Mouse (Mus musculus): ENCODE results near the gene Eif4h.

The Eif4h gene

DNA sequence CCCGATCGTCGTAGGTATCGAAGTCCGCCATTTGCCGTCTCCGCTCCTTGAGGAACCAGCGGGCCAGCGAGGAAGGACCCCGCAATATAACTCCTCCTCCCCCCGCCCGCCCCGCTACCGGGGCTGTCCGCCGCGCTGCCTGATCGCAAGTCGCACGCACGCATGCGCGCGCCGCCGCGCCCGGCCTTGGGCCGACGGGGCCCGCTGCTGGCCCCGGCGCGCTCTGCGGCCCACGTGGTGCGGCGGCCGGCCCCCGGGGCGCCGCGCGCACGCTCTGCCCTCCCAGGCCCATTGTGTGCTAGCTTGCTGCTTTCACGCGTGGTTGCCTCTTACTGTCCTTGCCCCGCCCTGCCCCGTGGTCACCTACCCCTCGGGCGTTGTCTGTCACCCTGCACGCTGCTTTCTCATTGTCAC, at the start of gene Eif4h:
Gene Eif4h (minus strand): TSS at position 222 of the 414 bp plus-strand sequence.
- DNase-seq (ENCODE audit: low read depth): peak; percentile 98

DNA sequence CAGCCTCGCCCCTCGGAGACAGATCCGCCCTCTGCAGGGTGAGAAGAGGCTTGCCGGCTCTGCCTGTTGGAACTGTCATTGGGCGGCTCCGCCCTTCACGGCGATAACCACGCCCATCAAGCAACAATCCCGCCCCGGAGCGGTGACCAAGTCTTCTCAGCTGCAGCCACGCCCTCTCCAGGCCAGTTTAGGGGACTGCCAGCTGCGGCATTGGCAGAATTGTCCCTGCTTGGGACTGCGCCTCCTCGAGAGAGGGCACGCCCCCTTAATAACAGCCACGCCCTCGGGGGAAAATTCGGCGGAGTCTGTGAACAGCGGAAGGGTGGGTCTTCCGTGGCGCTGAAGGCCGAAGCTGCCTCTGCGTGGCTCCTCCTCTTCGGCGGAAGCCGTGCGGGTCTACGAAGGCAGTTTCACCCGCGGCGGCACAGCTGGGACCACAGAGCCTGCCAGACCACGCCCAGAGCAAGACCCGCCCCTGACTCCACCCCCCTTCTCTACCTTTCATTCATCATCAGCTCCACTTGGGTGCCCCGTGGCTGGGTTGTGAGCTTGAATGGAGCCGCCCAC, 49.5 kb upstream of the Eif4h start:
- peak; percentile 100 for DNase-seq (ENCODE audit: low read depth)

DNA sequence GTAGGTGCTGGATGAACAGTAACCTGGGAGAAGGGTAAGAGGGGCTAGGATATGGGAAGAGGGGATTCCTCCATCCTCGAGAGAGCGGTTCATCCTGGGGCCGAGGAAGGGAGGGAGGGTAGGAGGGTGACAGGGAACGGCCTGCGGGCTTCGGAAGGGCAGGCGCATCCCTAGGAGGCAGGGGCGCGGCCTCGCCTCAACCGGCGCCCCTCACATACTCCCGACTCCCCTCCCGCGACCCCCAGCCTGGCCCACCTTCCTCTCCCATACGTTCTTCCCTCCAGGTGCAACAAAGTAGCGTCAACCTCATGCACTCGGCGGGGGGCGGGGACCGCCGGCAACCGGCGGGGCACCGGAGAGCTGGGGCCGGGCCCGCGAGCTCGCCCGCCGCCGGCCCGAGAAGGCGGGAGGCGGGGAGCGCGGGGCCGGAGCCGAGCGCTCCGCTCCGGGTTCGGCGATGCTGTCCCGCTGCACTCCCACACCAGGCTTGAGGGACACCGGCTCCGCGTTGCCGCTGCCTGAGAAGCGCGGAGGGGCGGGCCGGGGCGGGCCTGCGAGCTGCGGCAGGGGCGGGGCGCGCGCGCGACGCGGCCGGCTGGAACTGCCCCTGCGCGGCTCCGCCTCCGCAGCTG, 48.9 kb upstream of the Eif4h start, which contains the start of gene Limk1:
Gene Limk1 (minus strand): TSS at position 513 of the 632 bp plus-strand sequence.
- no peak for DNase-seq (ENCODE audit: low read depth)

DNA sequence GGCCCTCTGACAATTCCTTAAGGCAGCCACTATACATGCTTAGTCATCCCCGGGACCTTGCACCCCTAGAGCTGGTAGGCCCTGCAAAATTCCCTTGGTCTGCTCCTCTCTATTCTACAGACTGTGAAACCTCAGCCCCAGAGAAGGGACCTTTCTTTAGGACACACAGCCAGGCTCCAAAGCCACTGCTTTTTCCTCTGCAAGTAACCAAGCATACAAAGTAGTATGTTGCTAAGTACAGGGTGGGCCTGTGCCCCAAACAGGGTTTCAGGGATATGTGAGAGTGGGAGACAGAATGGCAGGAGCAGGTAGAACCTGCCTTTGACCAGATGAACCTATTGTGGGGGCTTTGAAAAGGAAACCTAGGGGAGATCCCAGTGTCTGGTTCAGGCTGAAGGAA, 47.9 kb upstream of the Eif4h start:
- DNase-seq (ENCODE audit: low read depth): no peak

DNA sequence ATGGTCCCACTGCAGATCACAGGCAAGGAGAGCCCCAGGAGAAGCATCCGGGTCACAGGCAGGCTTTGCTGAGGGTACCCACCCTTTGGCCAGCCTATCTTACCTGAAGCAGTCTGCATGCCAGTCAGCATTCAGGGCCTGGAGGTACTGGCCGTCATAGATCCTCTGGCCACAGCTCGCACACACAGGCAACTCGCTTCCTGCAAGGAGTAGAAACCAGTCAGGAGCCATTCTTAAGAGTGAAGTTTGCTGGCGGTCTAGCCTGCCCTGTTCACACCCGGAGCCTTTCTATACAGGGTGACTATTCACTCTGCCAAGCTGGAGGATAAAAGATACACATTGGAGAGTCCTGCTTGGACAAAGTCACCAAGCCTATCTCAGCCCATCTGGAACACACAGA, 47.3 kb upstream of the Eif4h start:
- no peak for DNase-seq (ENCODE audit: low read depth)

DNA sequence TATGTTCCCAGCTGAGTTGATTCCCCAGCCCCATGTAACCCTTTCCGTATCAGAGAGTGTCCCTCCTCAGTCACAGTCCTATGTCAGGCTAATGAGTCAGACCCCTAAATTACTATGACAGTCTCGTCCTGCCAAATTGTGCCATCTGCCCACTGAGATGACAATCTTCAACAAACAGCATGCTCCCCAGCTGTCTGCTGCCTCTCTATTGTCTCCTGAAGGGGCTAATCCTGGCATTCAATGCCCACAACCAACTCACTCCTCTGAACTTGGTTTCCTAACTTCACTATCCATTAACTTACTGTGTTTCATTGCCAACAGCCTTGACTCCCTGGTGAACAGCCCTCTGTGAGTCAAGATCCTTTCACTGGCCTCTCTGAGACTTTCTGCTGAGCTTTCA, 45.1 kb upstream of the Eif4h start:
- no peak for DNase-seq (ENCODE audit: low read depth)

DNA sequence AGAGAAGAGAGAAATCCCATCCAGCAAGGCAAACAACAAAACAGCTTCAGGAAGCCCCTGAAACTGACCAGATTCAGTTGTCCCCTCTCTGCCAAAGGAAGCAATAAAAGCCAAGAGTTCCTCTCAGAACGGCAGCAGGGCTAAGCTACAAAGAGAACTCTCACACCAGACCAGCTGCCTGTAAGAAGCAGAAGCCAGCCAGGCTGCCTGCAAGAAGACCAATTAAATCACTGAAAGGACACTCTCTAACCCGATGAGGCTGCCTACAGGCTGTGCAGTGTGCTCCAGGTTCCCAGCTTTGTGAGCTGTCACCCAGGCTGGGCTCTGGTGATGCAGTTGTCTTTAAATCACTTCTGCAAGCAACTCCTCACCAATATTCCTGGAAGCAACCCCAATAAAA, 44.5 kb upstream of the Eif4h start:
- no peak for DNase-seq (ENCODE audit: low read depth)

DNA sequence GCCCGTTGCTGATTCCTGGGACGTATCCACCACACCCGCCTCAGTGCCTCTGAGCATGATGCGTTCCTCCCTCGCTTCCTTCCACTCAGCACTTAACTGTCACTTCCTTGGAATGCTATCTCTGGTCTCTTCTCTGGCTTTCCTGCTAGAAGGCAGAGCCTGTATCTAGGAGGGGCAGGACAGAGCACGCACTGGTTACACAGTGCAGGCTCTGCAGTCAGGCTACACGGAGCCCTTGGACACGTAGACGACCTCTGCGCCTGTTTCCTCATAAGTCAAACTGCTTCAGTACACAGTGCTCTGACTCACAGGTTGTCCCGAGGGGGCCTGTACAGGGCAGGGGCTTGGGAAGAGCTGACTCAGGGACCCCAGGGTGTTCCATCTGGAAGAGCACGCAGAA, 40.9 kb upstream of the Eif4h start:
- DNase-seq (ENCODE audit: low read depth): no peak

DNA sequence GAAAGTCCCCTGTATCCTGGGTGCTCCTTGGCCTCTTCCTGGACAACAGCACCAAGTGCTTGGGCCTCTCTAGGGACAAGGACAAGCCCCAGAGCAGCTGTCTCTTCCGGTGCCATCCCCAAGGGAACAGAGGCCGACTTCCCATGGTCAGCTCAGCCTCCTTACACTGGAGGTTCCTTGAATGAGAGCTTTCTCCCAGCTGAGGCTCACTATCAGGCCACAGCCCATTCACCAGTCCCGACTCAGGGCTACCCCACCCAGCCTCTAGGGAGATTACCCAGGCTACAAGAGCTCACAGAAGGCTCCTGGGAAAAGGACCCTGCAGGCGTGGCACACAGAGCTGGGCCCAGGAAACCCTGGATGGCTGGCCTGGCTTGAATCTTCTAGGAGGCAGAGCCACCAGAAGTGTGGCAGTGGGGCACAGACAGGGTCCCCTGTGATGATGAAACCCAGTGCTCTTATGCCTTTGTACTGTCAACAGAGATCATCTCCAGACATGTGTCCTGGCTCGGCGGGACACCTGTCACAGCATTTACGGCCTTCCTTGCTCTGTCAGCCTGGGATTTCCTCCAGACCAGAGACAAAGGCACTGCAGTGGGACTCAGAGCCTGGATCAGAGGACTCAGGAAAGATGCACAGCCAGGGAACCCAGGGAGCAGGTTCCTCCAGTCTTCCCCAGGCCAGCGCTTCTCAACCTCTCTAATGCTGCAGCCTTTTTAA, 39.7 kb upstream of the Eif4h start:
- DNase-seq (ENCODE audit: low read depth): no peak

DNA sequence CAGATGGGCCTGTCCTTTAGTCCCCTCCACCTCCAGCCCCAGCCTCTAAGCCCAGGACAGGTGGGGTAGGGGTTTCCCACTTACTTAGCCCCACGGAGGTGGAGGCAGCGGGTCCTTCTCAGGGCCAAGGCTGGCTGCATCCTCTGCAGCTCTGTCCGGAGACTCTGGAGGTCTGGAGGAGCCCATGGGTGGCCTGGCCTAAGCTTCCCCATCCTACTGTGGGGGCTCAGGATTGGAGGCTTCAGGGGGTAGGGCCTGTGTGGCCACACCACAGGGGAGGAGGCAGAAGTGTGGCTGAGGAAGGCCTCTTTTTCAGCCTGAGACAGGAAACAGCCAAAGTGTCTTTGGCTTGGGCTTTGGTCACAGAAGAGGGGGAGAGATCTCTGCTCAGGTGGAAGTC, 38.7 kb upstream of the Eif4h start:
- peak; percentile 33 for DNase-seq (ENCODE audit: low read depth)

DNA sequence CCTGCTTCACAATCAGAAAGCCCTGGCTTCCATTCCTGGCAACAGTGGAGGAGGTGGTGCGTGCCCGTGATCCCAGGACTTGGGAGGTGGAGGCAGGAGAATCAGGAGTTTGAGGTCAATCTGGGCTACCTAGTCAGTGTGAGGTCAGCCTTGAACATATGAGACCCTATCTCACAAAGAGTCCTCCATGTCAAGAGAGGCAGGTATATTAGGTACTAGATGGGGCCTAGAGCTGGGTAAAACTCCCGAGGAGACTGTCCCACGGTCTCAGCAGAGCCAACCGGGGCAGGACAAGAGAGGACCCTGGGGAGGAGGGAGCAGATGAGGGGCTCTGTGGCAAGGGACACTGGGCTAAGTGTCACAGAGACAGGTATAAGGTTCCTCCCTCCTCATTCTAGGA, 38.2 kb upstream of the Eif4h start:
- DNase-seq (ENCODE audit: low read depth): peak; percentile 17

DNA sequence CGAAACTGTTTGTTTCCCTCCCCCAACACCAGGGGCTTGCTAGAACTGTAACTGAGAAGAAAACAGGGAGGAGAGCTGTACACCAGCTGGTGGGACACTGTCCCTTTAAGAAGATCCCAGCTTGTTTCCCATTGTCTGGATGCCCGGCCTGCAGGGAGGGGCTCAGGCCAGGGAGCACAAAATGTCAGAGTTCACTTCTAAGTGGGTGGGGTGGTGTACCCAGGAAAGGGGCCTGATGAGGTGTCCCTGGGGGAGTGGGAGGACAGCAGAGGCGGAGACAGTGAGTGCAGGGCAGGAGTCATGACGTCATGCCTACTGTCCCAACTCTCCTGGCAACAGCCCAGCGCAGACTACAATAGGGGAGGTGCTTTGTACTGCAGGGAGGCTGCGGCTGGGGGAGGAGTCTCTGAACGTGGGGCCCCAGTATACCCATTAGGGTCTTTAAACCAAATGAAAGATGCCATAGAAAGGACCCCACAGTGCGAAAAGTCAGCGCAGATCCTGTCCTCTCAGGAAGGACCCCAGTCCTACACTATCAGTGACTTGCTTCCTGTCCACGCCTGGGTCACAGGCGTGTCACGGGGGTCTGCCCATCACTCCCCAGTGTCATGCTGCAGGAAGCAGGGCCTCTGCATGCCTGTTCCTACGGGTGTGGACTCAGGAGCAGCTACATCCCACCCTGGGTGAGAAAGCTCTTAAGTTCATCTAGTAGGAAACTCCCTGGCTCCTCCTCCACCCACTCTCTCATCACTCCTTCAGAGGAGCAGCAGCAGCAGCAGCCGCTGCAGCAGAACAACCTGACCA, 36.9 kb upstream of the Eif4h start:
- DNase-seq (ENCODE audit: low read depth): peak; percentile 76

DNA sequence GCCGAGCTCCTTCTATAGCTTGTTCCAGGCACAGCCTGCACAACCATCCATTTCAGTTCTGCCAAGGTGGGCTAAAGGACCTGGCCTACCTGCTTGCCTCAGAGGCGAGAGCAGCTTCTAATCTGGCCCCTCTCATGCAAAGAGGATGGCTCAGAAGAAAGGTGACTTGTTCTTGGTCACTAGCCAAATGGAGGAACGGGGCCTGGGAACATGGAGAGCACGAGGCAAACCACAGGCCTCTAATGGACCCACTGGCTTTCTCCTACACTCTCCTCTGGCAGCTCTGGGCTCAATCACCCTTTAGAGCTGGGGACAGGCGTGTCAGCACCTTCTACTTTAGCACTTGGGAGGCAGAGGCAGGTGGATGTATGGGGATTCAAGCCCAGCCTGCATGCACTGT, 35.7 kb upstream of the Eif4h start:
- no peak for DNase-seq (ENCODE audit: low read depth)

DNA sequence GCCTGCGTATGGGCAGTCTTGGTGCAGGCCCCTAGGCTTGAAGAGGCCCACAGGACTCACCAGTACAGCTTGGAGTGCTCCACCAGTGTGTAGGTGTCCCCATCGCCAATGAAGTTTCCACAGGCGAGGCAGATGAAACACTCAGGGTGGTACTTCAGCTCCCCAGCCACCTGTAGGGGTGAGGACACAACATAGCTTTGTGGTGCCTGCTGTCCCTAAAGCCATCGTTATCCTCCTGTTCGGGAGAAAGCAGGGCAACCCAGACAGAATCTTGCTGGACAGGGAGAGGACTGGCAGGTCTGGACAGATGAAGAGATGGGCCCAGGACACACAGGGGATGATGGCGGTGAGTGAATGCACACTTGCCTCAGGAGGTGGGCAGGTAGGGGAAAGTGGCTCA, 33.3 kb upstream of the Eif4h start:
- no peak for DNase-seq (ENCODE audit: low read depth)

DNA sequence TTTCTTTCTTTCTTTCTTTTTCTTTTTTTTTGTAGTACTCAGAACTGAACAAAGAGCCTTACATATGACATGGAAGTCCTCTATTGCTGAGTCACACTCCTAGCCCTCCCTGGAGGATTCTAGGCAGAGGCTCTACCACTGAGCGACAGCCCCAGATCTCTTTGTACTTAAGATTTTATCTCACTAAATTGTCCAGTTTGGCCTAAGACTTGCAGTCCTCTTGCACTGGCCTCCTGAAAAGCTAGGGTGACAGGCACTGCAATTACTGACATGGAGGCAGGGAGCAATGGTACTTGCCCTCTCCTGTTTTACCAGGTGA, 32.9 kb upstream of the Eif4h start:
- DNase-seq (ENCODE audit: low read depth): no peak

DNA sequence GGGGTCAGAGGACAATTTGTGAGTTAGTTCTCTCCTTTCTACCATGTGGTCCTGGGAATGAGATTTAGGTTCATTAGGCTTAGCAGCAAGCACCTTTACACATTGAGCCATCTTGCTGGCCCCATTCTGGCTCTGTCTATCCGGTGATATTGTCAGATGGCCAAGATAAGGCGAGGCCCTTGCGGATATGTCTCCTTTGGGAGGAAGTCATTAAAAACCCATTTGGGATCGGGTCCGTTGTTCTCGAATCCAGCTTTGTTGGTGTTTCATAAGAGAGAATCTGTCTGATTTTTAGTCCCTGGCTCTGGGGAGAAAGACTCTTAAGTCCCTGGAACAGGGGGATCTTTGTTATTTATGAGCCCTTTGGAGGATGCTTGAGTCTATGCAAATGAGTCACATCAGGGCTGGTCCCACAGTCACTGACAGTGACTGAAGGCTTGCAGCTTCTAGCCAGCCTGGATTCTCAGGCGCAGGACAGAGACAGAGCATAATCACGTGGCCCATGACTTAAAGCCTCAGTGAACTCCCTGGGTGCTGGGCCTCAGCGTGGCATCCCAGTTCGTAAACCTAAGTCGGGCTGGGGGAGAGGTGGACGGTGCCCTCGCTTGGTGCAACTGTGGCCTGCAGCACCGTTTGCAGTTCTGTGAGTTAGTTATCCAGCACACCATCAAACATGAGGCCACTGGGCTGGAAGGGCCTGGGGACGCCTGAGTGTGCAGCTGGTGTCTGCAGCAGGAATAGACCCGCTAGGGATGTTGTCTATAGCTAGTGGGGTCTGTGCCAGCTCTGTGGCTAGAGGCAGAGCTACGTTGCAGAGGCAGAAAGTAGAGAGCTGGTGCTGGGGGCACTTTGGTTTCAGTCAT, 32.3 kb upstream of the Eif4h start:
- no peak for DNase-seq (ENCODE audit: low read depth)

DNA sequence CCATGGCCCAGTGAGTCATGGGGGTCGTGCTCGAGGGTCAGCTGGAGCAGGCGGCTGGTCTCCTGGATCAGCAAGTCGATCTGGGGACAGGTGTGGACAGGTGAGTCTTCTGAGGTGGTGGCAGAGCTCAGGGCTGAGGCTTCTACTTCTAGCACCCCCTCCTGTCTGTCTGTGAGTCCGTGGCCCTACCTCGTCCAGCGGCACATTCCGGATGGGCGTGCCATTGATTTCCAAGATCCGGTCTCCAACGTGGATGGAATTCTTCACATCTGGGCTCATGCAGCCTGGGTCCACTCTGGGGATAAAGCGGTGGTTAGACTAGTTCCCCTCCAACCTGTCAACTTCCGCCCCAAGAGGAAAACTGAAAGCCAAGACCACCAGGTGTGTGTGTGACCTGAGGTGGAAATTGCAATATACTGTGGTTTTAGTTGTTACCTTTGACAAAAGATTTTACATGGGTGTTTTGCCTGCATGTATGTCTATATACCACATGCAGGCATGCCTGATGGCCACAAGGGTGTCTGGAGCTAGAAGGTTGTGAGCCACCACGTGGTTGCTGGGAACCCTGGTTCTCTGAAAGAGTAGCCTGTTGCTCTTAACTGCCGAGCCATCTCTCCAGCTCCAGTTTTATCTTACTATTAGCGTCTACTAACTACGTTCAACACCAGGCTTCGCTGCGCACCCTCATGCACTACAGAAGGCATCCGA, 29.9 kb upstream of the Eif4h start:
- DNase-seq (ENCODE audit: low read depth): no peak

DNA sequence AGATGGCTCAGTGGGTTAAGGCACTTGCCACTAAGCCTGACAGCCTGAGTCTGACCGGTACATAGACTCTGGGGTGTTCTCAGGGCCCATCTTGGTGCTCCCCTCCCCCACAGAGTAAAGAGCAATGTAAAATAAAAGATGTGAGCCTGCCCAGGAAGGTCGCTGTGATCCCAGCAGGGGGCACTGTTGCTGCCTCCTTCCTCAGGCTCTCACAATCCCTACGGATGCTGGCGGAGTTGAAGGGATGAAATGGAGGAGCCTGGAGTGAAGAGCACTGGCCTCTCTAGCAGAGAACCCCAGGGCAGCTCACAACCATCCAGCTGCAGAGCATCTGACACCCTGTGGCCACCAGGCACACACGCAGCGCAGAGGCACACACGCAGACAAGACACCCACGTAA, 29.2 kb upstream of the Eif4h start:
- DNase-seq (ENCODE audit: low read depth): no peak

DNA sequence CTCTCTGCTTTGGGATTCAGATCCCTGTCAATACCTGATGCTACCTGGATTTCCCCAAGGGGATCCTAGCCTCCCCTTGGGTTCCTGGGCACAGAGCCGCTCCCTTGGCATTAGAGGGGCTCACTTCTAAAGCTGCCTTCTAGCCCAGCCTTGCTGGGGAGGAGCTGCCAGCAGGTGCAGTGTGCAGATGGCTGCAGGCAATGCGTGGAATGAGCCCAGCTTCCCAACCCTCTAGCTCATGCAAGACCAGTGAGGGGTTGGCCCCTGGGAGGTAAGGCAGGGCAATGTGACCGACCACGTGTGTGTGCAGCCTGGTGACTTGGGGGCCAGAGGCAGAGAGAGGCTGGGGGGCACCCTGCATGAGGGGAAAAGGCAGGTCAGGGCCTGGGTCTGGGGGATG, 17.4 kb upstream of the Eif4h start:
- DNase-seq (ENCODE audit: low read depth): no peak

DNA sequence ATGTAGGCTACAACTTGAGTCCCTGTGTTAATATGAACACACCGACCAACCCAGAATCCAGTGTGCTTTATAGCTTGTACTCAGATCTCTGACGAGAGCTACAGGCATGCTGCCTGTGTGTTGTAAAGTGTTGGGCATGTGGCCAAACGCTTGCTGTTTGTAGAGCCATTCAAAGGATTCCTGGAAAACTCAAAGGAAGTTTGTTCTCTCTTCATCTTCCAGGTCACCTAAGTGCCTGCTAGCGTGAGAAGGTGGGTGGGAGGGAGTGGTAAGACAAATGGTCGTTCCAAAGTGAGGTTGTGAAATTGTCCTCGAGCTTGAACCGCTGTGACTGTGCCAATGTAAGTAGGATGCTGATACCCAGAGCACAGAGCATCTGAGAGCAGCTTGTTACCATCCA, 12.7 kb upstream of the Eif4h start:
- no peak for DNase-seq (ENCODE audit: low read depth)

DNA sequence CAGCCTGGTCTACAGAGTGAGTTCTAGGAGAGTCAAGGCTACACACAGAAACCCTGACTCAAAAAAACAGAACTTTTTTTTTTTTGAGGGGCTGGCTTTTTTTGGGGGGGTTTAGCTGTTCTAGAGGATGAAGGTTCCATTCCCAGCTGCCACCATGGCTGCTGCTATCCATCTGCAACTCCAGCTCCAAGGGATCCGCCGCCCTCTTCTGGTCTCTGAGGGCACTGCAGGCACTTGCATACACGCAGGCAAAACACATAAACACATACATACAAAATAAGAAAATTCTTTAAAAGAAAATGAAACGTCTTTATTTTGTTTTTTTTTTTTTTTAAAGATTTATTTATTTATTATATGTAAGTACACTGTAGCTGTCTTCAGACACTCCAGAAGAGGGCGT, 11.6 kb upstream of the Eif4h start:
- peak; percentile 63 for DNase-seq (ENCODE audit: low read depth)

All from naive thymus-derived CD4-positive, alpha-beta T cell, adult 2 months (primary cell).